Mouse (Mus musculus): ENCODE results near the gene Neurog1. TPM values are rescaled to one million over a fixed set of nuclear protein-coding genes. Genes with fewer than 3 reads are reported as not detected.

Neurog1 gene
- polyA plus RNA-seq, 1 experiment from 2014 or later, result 33.7 TPM

DNA sequence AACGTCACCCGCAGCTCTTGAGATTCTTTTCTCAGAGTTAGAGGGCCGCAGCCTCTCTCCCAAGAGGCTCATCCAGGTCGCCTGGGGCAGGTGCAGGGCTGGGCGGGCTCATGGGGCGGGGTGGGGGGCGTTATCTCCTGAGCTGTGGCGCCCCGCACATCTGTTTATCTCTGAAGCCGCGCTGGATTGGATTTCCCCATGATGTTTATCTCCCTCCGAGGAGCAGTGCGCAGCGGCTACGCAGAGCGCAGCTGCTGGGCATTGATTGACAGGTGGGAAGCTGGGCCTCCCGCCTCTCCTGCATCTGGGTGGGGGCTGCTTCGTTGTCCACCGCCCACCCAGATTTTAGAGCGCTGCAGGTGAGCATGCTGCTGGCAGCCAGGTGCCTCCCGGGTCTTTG lies 28.3 kb downstream of the Neurog1 start:
- peaks cover 83% of the 10 kb centered on the region for H3K4me1 ChIP-seq
- under 1% methylated on average over 21 of the region's 21 CpGs for WGBS

DNA sequence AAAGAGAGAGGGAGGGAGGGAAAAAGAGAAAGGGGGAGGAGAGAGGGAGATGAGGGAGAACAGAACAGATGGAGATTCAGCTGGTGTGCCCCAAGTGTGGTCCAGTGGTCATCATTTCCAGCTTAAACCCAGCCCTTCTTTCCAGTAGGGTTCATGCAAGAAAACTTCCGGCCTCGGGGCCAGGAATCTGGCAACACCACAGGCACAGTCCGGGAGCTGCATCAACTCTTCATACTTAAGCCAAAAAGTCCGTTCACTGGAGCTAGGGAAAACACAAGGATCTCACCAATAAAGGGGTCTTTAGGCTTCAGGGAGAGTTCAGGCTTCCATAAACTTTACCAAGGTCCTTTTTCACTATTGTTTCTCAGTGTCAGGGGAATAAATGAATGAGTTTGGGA lies 29.1 kb downstream of the Neurog1 start:
- Histone ChIP-seq H3K9me3 (replicated peaks) (no peaks in the 10 kb centered on the region), H3K36me3 (no peaks in the 10 kb centered on the region), H3K4me1 (peaks cover 83% of the 10 kb centered on the region), H3K27ac (replicated peaks) (peak overlapping the region; percentile 93), H3K27me3 (ENCODE audit: low read depth, poor library complexity, severe bottlenecking) (peaks cover 94% of the 10 kb centered on the region), H3K4me3 (peak overlapping the region; percentile 52)
- WGBS, result 4% methylated on average over 4 of the region's 4 CpGs
- no peak for DNase-seq (ENCODE audit: low spot score)

More for the DNA sequence above, 28.3 kb downstream of the Neurog1 start:
- Histone ChIP-seq H3K27ac (replicated peaks) (peak overlapping the region; percentile 93), H3K4me3 (peak overlapping the region; percentile 37), H3K27me3 (ENCODE audit: low read depth, poor library complexity, severe bottlenecking) (peaks cover 94% of the 10 kb centered on the region), H3K9me3 (replicated peaks) (no peaks in the 10 kb centered on the region), H3K36me3 (no peaks in the 10 kb centered on the region)
- DNase-seq (ENCODE audit: low spot score), result peak; percentile 56

DNA sequence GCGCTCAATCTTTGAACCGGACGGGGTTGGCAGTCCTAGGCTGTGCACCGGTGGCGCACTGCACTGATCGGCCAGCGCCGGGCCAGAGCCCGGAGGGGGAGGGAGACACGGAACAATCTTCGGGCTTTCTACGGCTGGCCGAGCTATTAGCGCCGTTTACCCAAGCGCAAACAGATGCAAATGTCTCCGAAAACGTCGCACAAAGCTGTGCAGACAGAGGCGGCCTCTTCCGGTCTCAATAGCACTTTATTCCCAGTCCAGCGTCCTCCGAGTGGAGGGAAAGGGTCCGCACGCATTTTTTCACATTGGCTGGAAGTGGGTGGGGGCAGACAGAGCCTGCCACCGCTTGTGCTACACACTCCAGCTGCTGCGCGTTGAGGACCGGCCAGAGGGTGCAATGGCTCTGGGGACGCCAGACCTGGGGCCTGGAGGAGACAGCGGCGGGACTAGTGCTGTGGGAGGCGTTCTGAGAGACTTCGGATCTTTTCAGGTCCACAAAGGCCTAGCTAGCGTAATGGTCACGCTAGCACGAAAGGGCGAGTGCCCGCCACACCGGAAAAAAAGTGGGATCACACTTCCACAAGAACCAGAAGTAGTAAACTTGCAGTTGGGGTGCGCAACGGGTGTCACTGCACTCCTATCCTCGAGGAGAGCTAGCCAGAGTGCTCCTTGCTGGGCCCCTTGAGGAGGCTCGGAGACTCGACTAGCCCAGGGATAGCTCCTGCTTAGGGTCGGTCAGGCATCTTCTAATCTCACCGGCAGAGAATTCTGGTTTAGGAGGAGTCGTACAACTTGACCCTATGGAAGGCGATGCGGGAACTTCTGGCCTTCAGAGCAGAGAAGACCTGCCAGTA lies 29.7 kb downstream of the Neurog1 start:
- no peaks in the 10 kb centered on the region for H3K36me3 ChIP-seq
- peaks cover 94% of the 10 kb centered on the region for H3K27me3 ChIP-seq (ENCODE audit: low read depth, poor library complexity, severe bottlenecking)
- no peaks in the 10 kb centered on the region for H3K9me3 ChIP-seq (replicated peaks)
- DNase-seq (ENCODE audit: low spot score), result peak; percentile 76
- WGBS, result under 1% methylated on average over 50 of the region's 50 CpGs
- peak overlapping the region; percentile 93 for H3K27ac ChIP-seq (replicated peaks)
- peak overlapping the region; percentile 52 for H3K4me3 ChIP-seq
- peaks cover 82% of the 10 kb centered on the region for H3K4me1 ChIP-seq

DNA sequence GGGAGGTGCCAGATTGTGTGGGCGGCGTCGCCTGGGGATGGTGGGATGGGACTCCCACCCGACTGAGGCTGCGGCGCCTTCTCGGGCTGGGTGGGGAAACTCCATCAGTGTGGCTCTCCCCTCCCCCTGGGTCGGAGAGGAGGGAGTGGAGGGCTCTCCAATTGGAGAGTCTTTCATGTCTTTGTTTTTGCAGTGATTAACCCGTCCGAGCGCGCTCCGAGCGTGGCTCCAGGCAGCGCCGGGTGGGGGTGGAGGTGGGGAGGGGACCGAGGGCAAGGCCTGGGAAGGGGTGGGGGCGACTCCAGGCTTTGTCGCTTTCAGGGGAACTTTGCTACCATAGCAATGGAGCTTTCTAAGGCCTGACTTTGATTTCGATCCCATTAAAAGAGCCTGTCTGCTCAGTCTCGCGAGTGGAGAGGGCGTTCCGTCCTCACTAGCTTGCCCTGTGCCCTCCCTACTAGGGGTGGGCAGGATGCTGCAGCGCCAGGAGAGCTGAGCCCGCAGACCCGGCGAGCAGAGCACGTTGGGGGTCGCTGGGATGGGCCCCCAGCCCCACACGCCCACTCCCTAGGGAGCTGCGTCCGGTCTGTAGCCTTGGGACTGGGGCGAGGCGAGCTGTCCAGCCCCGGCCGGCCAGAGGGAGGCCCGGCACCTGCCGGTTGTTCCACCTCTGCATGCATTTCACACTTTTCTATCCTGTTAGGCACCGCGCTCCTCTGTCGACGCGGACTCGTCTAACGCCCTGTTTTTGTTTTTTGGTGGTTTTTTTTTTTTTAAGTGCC lies 30.6 kb downstream of the Neurog1 start:
- H3K4me1 ChIP-seq, result peaks cover 82% of the 10 kb centered on the region
- peaks cover 94% of the 10 kb centered on the region for H3K27me3 ChIP-seq (ENCODE audit: low read depth, poor library complexity, severe bottlenecking)
- under 1% methylated on average over 46 of the region's 46 CpGs for WGBS

DNA sequence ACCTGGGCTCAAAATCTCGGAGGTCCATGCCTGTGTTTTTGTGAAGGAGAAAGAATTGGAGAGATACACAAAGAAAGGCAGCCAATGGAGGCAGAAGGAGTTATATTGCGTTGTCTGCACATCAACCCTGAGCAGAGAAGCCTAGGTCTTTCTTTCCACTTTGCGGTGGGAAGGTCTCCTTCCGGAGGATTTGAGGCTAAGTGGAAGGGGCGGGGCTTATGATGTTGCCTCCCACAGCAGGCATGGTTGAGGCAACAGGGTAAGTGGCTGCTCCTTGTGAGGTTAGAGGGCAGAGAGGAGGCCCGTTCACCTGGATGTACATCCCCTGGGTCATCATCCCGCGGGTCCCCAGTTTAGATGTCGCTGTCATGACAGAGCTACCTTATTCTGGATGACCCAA lies 32.7 kb downstream of the Neurog1 start:
- peaks cover 94% of the 10 kb centered on the region for H3K27me3 ChIP-seq (ENCODE audit: low read depth, poor library complexity, severe bottlenecking)
- peaks cover 88% of the 10 kb centered on the region for H3K4me1 ChIP-seq
- no peak overlapping the region; the same call in 1 of the 2 replicates for H3K27ac ChIP-seq (replicated peaks)
- 64% methylated on average over 9 of the region's 9 CpGs for WGBS
- DNase-seq (ENCODE audit: low spot score), result no peak
- H3K4me3 ChIP-seq, result no peak overlapping the region
- no peaks in the 10 kb centered on the region for H3K9me3 ChIP-seq (replicated peaks)
- H3K36me3 ChIP-seq, result no peaks in the 10 kb centered on the region

More for the DNA sequence above, 30.6 kb downstream of the Neurog1 start:
- H3K36me3 ChIP-seq, result no peaks in the 10 kb centered on the region
- H3K4me3 ChIP-seq, result peak overlapping the region; percentile 52
- peak overlapping the region; percentile 93 for H3K27ac ChIP-seq (replicated peaks)
- peak; percentile 89 for DNase-seq (ENCODE audit: low spot score)
- no peaks in the 10 kb centered on the region for H3K9me3 ChIP-seq (replicated peaks)

DNA sequence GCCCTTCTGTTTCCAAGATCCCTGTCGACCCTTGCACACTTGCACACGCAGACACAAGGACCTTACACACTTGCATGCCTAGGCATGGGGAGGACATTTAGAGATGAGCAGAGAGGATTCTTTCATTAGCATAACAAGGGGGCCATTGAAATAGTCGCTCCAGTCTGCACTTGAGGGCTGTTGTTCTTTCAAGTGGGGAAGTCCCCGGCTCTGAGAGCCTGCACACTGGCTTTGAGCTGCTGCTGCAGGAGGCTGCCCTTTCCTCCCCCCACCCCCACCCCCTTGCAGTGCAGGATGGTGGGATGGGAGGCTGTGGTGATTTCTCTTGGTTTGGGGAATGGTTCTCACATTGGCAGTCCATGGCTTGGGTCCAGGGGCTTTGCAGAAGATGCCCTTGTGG lies 35.9 kb downstream of the Neurog1 start:
- WGBS, result 5% methylated on average over 4 of the region's 4 CpGs
- peak overlapping the region; percentile 80 for H3K27ac ChIP-seq (replicated peaks)
- peaks cover 62% of the 10 kb centered on the region for H3K4me1 ChIP-seq
- peaks cover 3% of the 10 kb centered on the region for H3K9me3 ChIP-seq (replicated peaks)
- peaks cover 98% of the 10 kb centered on the region for H3K27me3 ChIP-seq (ENCODE audit: low read depth, poor library complexity, severe bottlenecking)
- 0 out of 2 replicates have a peak overlapping the region, but pooled peaks have one; percentile 12 for H3K4me3 ChIP-seq
- H3K36me3 ChIP-seq, result 0 out of 2 replicates have a peak, but pooled peaks cover 2% of the 10 kb centered on the region
- DNase-seq (ENCODE audit: low spot score), result peak; percentile 49

DNA sequence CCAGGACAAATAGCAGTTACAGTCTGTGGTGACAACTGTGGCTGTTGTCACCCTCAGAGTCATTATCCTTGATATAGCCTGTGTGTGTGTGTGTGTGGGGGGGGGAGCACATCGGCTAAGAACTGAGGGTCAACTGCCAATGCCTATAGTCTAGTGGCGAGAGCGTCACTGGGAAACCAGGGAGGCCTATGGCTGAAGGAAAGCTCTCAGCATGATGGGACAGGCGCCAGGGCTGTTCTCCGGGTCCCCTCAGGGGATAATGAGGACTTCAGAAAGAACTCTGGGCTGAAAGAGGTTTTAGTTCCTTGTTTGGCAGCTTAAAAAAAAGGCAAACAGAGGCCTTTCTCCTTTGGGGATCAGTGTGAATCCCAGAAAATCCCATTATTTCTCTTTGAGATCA lies 37.3 kb downstream of the Neurog1 start:
- H3K9me3 ChIP-seq (replicated peaks), result peaks cover 10% of the 10 kb centered on the region
- H3K27me3 ChIP-seq (ENCODE audit: low read depth, poor library complexity, severe bottlenecking), result peaks cover 100% of the 10 kb centered on the region
- H3K27ac ChIP-seq (replicated peaks), result peak overlapping the region; percentile 80
- peak; percentile 45 for DNase-seq (ENCODE audit: low spot score)
- 8% methylated on average over 5 of the region's 5 CpGs for WGBS
- H3K4me3 ChIP-seq, result no peak overlapping the region
- H3K36me3 ChIP-seq, result peaks cover 8% of the 10 kb centered on the region; the same call in 1 of the 2 replicates
- H3K4me1 ChIP-seq, result peaks cover 61% of the 10 kb centered on the region

DNA sequence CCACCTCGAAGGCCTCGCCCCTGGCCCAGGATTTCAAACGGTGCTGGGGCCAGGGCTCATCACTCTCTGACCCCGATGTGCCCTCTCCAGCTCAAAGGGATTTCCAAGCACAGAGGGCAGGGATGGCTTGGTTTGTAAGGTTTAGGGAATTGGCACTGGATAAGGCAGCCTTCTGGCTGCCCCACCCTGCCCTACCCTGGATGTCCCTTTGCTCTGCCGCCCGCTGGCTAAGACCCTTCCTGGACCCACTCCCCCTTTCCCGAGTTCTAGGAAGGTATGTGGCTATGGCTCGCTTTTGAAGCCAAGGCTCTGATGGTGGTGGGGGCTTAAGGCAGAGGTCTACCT lies 42.9 kb downstream of the Neurog1 start:
- peak overlapping the region; percentile 88 for H3K27ac ChIP-seq (replicated peaks)
- H3K4me3 ChIP-seq, result peak overlapping the region; percentile 45
- 2% methylated on average over 8 of the region's 8 CpGs for WGBS
- H3K27me3 ChIP-seq (ENCODE audit: low read depth, poor library complexity, severe bottlenecking), result peaks cover 97% of the 10 kb centered on the region
- H3K36me3 ChIP-seq, result peaks cover 8% of the 10 kb centered on the region; the same call in 1 of the 2 replicates
- no peak for DNase-seq (ENCODE audit: low spot score)
- H3K4me1 ChIP-seq, result peaks cover 52% of the 10 kb centered on the region
- peaks cover 10% of the 10 kb centered on the region for H3K9me3 ChIP-seq (replicated peaks)

DNA sequence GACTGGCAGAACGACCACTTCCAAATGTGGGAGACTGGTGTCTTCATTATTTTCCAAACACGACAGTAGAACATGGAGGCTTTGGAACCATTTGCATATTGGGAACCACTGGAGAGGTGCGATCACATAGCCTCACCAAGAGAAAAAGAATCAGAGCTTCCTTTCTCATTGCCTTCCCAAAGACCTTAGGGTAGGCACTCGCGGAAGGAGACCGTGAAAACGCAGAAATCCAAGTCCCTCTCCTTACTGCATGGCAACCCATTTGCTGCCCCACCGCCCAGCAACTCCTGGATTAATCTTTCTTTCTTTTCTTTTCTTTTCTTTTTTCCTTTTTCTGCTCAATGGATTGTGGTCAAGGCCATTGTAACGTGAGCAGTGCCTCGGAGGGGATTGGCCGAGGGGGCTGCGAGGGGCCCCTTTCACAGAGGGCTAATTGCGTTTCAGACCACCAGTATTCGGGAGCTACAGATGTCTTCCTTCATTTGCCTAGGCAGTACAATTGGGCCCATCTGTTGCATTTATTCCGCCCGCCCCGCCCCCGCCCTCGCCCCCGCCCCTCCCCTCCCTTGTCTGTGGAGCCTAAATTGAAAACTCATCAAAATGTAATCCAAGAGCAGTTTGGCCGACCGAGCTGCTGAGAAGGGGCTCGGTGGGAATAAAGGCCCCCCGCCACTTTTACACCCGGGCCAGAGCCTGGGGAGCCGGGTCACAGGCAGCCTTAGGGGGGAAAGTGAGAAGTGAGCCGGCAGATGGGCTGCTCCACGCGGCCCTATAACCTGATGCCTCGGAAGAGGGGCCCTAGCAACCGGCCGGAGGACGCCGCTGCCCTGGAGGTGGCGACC lies 43.5 kb downstream of the Neurog1 start:
- WGBS, result 1% methylated on average over 35 of the region's 35 CpGs
- peak; percentile 82 for DNase-seq (ENCODE audit: low spot score)

More for the DNA sequence above, 43.5 kb downstream of the Neurog1 start:
- Histone ChIP-seq H3K27ac (replicated peaks) (peak overlapping the region; percentile 88), H3K4me1 (peaks cover 48% of the 10 kb centered on the region), H3K27me3 (ENCODE audit: low read depth, poor library complexity, severe bottlenecking) (peaks cover 95% of the 10 kb centered on the region), H3K9me3 (replicated peaks) (peaks cover 10% of the 10 kb centered on the region), H3K36me3 (peaks cover 8% of the 10 kb centered on the region; the same call in 1 of the 2 replicates), H3K4me3 (peak overlapping the region; percentile 45)

Other genes starting within 250 kb of the Neurog1 start
- gene H2afy, start 115.8 kb downstream of the Neurog1 start, polyA plus RNA-seq (2016; fragmentation: Nextera tagmentation; extraction: Ambion mirVana), result 526 and 546 TPM in 2 replicates
- 1.4 and 1.6 TPM in 2 replicates for gene Tifab, start 73.3 kb downstream of the Neurog1 start, polyA plus RNA-seq (2016; fragmentation: Nextera tagmentation; extraction: Ambion mirVana)
- 5.4 and 9.3 TPM in 2 replicates for gene Cxcl14, start 44.4 kb upstream of the Neurog1 start, polyA plus RNA-seq (2016; fragmentation: Nextera tagmentation; extraction: Ambion mirVana)
- gene Gm3045, start 174.4 kb upstream of the Neurog1 start, polyA plus RNA-seq (2016; fragmentation: Nextera tagmentation; extraction: Ambion mirVana), result not detected in 2 replicates
- not detected in 2 replicates for gene Slc25a48, start 186.2 kb upstream of the Neurog1 start, polyA plus RNA-seq (2016; fragmentation: Nextera tagmentation; extraction: Ambion mirVana)
- not detected in 2 replicates for gene Il9, start 230.1 kb upstream of the Neurog1 start, polyA plus RNA-seq (2016; fragmentation: Nextera tagmentation; extraction: Ambion mirVana)

Measured in midbrain, embryonic 10.5 days (tissue).